Mouse (Mus musculus) granulocyte monocyte progenitor cell, adult 5-6 weeks (primary cell): ENCODE results near the gene Elmo3. TPM values are rescaled to one million over a fixed set of nuclear protein-coding genes. Genes with fewer than 3 reads are reported as not detected.
"Not testable (repeated sequence)": the region's sequence is repeated elsewhere in the genome, so short reads cannot be mapped to it uniquely, and the experiment has no call there.

ENCODE experiments used
- ATAC-seq: replicated peaks from 2 replicates; pipeline ENCODE4 v1.8.0; 2016; ENCODE audit warnings: mild to moderate bottlenecking, moderate TSS enrichment, inconsistent platforms; ENCODE audit not compliant: poor library complexity, severe bottlenecking
- total RNA-seq, 2 experiments: library from RNA; stranded (forward) in 1 of 2; stranded (reverse) in 1 of 2; fragments of 200-712, 200-1000 nt in 1 of 2; fragments of >200 nt in 1 of 2; fragmentation: Nextera tagmentation in 1 of 2; gene quantifications; 2 replicates each; pipeline ENCODE4 v1.2.3; 2014 to 2017

Elmo3 gene
- total RNA-seq, 2 experiments from 2014 or later: 0.05 to 2.6 TPM

DNA sequence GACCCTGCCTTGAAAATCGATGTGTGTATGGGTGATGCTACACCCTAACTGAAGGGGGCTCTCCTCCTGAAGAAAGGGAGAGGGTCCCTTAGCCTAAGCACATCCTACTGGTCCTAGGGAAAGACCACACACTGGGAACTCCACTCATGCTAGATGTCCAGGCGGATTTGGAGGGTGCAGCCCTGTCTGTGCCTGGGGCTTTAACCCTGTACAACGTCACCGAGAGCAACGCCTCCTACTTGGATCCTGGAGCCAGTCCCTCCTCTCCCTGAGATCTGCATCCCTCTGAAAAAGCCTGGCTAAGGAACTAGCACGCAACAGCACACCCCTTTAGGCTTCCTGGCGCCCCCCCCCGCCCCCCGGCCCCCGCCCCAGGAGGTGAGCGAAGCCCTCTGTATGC is 30.0 kb upstream of the Elmo3 start:
- no peak for ATAC-seq

DNA sequence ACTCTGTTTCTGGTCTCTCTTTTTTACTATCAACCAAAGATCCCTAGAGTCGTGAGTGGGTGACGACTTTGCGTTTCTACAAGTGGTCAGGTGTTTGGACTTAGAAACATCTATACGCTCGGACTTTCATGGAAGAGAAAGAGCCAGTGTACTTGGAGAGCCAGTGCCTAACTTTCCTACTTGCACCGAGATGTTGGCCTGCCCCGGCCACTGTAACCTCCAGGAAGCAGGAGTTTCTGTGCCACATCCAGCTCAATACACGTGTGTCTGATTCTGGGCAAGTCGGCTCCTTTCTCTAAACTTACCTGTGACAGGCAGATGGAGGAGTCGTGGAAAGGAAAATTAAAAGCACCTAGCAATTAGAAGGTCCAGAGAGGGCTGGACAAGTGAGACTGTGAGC is 29.6 kb upstream of the Elmo3 start, which contains the start of gene Nol3:
Gene Nol3, plus strand, starts transcription at position 301 of the 400 bp plus-strand sequence.
- no peak for ATAC-seq

DNA sequence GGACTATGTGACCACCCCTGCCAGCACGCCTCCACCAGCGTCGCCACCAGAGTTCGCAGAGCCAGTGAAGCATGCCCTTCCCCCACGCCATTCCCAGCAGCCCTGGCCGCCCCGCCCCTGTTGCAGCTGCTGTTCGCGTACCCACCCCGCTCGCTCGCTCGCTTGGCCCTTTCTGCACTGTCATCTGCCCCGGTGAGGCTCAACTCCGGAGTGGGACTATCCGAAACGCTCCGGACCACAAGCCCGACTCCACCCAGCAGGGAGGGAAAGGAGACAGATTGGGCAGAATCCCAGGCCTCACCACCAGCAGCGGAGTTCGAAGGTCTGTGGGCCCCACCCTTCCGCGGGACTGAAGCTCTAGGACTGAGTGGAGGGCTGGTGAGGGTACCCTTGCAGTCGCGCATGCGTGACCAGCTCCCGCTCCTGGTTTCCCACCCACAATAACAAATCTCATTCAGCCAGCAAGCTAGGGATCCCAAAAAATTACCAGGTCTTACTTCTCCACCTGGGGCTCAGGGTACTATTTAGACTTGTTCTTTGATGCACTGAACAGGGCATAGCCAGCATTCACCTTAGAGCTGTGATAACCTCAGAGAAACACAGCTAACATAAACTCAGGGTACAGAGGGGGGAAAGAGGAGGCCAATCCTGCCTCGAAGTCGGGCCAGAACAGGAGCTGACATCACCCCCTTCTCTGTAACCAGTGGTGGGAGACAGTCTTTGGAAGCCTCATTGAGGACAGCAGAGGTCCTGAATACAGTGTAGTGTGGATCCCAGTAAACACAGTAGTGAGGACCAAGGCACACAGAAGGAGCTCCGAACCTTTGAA is 28.9 kb upstream of the Elmo3 start:
- peak; percentile 60 for ATAC-seq

DNA sequence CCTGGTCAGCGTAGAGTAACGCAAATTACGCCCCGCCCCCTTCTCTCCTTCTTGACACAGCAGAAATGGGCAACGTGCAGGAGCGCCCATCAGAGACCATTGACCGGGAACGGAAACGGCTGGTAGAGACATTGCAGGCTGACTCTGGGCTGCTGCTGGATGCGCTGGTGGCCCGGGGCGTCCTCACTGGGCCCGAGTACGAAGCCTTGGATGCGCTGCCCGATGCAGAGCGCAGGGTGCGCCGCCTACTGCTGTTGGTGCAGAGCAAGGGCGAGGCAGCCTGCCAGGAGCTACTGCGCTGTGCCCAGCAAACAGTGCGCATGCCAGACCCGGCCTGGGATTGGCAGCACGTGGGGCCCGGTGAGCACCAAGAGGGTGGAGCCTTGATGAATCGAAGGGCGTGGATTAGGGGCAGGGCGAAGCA is 26.5 kb upstream of the Elmo3 start:
- peak; percentile 61 for ATAC-seq

DNA sequence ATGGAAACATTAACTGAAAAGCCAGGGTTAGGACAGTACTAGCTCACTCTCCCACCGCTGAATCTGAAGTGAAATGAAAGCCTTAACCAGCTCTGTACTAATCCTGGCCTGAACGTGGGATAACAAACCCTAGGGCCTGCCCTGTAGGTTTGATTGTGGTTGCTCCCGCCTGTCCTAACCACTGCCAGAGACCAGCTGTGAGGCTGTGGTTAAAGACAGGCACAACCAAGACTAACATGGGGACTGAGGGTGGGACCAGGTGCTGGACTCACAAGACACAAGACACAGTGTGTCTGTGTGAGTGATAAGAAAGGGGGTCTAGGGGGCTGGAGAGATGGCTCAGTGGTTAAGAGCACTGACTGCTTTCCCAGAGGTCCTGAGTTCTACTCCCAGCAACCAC is 24.8 kb upstream of the Elmo3 start:
- no peak for ATAC-seq

DNA sequence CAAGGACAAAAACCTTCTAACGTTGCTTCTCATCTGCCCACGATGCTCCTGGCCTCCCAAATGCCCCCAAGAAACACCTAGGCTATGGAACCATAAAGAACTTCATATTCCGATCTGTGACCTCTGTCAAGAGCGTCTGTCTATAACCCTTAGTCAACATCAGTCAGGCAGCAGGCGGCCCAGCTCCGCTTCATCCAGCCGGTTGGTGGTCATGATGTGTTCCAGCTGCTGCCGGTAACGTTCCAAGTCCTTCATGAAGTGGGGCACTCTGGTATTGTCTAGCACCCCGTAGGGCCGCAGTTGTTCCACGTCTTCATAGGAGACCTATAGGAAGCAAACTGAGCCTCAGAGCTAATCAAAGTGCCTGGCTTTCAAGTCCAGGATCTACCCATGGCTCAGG is 23.6 kb upstream of the Elmo3 start:
- ATAC-seq: no peak

DNA sequence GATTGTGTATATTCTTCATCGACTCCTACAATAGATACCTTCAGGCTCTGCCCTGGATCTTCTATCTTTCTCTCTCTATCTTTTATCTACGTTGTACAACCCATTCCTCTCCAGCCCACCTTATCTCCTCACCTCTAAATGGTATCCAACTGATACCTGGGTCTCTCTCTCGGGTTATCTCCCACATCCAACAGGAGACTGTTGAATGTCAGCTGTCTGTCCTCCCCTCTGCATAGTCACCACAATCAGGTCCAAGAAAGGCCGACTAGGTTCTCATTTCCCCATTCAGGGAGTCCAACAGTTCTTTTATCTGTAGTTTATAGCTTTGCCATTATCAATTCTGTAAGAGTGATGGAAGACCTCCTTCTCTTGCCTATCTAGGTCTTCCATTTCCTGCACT is 23.2 kb upstream of the Elmo3 start:
- no peak for ATAC-seq

DNA sequence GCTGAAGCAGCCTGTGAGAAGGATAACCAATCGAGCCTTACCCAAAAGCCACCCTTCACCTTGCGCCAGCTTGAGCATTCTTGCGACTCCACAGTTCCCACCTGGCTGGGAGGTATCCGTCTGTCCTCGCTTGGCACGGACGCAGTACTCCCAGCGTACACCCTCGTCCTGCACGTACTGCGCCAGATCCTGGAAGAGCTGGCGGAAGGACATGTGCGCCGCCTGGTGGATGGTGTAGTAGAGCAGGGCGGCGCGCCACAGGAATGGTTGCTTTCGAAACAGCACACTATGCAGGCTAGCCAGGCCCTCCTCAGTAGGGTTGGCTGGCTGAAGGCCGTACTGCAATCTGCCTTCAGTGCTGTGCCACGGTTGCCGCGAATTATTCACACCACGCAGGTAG is 22.3 kb upstream of the Elmo3 start:
- peak; percentile 71 for ATAC-seq

DNA sequence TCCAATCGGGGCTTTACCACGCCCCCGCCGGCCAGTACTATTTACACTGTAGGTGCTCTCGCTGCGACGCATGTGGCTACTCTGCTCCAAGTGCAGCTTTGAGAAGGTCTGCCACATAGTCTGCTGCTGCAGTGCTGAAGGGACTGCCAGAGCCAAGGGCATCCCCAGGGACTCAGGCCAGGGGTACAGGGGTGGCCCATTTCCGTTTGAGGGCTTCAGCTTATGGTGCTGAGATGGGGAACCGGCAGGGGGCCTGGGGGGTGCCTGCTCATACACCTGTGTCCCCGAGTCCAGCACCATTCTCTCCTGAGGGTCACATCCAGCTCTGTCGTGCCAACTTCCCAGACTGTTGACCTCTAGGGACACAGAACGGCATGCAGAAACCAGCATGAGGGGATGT is 19.9 kb upstream of the Elmo3 start:
- no peak for ATAC-seq

DNA sequence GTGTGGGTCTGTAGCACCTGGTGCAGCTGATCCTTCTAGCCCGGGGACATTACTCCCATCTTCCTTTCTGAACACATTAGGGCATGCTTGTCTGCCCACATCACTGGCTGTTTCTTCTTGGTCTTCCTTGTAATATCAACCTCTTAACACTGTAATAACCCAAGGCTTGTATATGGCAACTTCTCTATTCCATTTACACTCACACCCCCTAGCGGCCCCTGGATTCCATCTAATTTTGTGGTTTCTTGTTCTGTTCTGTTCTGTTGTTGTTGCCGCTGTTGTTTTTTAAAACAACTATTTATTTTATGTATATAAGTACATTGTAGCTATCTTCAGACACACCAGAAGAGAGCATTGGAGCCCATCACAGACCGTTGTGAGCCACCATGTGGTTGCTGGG is 18.5 kb upstream of the Elmo3 start:
- ATAC-seq: no peak

DNA sequence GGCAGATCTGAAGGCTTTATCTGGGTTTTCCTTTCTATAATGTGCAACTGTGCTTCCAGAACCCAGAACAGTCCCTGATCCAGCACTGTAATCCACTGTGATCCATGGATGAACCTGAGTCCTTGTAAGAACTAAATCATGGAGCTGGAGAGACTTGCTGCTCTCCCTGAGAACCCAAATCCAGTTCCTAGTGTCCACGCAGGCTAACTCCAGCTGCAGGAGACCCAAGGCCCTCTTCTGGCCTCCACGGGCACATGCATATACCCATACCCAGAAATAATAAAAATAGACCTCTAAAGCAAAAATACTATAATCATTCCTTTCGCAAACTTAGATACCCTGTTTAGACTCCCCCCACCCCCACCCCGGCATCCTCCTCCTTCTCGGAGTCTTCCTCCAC is 17.2 kb upstream of the Elmo3 start:
- no peak for ATAC-seq

DNA sequence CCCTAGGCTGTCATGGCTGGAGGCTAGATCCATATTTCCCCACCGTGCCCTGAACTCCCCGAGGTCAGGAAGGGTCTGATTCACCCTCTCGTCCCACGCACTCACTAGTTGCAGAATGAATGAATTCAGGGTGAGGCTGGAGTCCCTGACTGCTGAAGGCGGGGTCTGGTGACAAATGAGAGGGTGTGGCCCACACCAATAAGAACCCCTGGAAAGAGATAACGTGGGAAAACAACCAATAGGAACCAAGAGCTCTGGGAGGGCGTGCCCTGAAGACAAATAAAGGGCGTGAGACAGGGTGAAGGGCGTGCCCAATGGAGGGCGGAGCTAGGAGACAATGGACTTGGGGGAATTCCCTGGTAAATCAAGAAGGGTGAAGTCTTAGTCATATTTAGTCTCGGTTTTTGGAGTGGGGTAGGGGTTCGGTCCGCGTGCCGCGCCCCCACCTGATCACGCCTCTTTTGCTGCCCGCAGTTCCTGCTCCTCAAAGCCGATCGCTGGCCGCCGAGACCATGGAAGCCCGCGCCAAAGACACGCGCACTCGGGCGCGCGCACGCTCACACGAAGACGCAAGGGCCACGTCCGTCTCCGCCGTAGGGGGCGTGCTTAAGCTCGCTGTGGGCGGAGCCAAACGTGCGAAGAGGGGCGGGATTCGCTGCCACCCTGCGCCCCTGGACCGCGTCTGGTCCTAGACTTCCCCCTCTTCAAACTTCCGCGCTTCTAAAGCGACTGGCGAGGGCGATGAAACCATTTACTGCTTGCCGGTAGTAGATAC is 16.3 kb upstream of the Elmo3 start:
- ATAC-seq: peak; percentile 78

DNA sequence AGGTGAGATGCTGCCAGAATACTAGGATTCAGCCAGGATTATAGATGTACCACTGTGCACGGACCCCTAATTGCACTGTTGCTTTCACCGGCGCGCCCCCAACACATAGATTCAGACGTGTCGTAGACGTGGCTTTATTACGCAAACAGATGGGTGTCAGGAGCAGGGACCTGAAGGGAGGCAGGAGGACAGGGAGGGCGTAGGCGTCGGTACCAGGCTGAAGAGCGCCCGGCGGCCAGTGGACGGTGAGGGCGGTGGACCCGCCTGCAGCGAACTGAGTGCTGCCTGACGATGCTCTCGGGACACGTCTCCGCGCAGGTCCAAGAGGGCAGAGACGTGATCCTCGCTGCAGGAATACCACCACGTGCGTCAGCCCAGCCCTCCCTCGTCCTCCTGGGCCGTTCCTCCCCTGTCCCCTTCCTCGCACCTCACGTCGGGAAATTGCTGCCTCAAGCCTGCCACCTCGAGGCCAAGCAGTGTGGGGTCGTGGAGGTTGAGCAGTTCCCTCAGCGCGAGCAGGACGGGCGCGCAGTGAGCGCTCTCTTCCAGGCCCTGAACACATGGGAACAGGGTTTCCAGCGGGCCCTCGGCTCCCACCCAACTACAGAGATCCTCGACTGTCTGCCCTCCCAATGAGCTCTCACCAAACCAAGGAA is 15.5 kb upstream of the Elmo3 start, which contains the start of gene 4931428F04Rik:
Gene 4931428F04Rik, minus strand, starts transcription at position 60 of the 656 bp plus-strand sequence.
- peak; percentile 18 for ATAC-seq

DNA sequence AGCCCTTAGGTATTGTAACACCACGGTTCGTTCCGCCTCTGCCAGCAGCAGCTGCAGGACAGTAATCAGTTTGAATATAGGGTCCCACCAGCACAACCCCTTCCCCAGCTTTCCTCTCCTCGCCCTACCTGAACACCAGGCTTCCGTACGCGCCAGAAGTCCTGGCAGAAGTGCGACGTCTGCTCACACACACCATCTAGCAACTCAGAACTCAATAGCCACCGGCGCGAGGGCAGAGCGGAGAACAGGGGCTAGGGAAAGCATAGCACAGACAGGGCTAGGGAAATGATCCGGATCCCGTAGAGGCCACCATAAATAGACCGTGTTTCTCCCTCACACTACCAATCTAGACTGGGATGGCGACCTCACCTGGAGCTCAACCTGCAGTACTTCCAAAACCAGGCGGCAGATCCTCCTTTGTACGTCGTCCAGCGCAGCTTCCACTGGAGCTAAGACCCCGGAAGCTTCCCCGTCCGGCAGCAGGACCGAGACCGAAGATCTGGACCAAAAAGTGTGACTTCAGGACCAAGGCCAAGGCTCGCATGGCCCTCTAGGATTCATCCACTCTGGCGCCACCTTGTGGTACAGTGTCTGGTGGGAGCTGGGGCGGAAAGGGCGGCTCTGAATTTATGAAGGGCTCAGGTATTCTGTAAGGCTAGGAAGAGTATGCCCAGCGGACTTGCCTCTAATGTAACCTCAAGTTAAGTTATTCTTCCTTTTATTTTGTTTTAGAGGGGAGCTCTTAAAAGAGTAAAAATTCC is 14.7 kb upstream of the Elmo3 start:
- ATAC-seq: peak; percentile 51

DNA sequence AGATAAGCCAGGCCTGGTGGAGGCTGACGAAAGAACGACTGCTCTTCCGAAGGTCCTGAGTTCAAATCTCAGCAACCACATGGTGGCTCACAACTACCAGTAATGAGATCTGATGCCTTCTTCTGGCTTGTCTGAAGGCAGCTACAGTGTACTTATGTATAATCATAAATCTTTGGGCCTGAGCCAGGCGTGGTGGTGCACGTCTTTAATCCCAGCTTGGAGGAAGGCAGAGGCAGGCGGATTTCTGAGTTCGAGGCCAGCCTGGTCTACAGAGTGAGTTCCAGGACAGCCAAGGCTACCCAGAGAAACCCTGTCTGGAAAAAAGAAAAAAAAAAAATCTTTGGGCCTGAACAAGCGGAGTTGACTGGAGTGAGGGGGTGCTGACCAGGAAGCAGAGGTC is 14.0 kb upstream of the Elmo3 start:
- ATAC-seq: not testable (repeated sequence)

DNA sequence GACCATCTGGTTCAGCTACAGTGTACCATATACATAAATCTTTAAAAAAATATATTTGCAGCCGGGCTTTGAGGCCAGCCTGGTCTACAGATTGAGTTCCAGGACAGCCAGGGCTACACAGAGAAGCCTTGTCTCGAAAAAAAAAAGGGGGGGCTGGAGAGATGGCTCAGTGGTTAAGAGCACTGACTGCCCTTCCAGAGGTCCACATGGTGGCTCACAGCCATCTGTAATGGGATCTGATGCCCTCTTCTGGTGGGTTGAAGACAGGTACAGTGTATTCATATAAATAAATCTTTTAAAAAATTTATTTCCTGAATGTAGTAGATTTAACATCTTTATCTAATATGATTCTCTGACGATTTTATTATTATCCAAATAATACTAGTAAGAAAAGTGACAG is 13.6 kb upstream of the Elmo3 start:
- ATAC-seq: not testable (repeated sequence)

DNA sequence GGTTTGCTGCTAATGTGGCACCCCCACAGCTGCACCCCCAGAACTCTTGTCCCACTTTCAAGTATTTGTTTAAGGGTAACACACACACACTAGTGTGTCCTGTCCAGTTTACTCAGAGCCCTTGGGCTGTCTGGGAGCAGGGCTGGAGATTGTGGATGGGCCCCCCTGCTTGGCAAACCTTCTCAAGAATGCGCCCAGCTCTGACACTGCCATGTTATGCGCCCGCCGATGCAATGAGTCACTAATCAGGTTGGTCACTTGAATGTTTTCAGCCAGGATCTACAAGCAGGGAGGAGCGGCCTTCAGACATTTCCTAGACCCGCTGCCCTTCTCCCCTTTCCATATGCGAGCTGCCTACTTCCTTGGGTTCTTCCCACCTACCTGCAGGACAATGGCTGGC is 12.9 kb upstream of the Elmo3 start:
- no peak for ATAC-seq

DNA sequence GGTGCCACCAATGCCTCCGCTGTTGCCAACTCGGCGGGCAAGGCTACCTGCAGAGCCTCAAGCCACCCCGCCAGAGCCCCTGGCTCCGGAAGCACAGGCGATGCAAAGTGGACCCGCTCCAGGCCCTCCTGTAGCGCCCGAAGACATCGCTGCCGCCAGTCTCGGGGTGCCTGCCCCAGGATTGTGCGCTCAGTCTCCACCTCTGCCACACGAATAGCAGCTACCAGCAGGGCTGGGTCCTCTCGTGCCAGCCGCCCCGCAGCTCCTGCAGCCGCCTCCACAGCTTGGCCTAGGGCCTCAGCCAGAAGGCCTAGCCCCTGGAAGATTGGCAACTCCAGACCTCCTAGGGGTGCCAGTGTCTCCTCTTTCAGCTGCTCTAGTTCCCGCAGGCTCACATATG is 12.0 kb upstream of the Elmo3 start:
- no peak for ATAC-seq

DNA sequence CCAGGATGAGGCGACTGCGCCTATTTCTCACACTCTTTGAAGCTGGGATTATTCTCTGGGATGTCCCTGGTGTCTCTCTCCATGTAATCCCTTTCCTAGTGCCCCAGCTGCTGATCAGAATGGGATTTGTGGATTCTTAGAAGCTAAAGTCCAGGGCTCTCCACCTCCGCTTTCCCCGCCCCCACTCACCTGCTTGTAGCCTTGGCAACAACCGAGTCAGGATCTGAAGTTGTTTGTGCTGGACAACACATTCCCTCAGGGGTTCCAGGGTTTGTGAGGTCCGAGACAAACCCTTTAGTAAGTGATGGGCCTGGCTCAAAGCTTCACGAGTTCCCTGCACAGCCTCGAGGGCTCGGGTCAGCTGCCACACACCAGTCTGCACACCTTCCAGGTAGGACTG is 10.6 kb upstream of the Elmo3 start:
- ATAC-seq: no peak

DNA sequence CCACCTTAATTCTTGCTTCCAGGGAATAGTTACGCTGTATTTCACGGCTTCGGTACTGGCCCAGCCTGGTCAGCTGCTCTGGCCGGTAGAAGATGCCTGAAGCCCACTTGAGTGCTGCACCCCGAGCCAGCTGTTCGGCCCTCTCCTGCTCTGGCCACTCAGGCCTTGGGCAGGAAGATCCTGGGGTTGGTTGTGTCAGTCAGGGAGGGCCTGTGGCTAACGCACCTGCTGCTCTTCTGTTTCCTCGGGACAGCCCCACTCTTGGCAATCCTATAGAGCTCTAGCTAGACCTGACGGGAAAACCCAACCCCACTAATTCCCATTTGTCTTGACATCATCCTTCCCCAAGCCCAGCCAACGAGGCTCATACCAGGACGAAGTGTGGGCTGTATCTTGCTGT is 10.1 kb upstream of the Elmo3 start:
- no peak for ATAC-seq
